Mouse (Mus musculus) retina, adult 2 months (tissue): Measurements from ENCODE around the gene Cypt15.
"Not testable (repeated sequence)": the region's sequence is repeated elsewhere in the genome, so short reads cannot be mapped to it uniquely, and the experiment has no call there.

Source experiments
- DNase-seq: peaks from one replicate; pipeline ENCODE4 v3.0.0-alpha.2; 2012; ENCODE audit warnings: low read depth, low spot score

Cypt15 gene

DNA sequence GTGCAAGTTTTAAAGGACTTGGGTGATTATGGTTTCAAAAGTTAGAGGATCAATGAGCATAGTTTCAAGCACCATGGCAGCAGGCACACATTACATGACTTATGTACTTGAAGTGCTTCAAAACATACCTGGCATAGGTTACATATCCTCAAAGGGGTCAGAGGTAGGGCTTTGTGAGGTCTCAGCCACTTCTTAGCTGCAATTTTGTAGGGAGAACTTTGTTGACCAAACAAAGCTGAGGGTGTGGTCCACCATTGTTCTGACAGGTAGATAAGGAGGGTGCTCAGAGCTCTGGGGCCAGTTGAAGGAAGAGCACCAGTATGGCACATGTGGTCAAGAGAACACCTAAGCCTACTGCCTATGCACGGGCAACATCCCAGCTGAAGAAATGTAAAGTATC lies at the start of gene Cypt15:
Cypt15 (plus strand) TSS at position 301 of the 400 bp plus-strand sequence.
- DNase-seq: not testable (repeated sequence)

DNA sequence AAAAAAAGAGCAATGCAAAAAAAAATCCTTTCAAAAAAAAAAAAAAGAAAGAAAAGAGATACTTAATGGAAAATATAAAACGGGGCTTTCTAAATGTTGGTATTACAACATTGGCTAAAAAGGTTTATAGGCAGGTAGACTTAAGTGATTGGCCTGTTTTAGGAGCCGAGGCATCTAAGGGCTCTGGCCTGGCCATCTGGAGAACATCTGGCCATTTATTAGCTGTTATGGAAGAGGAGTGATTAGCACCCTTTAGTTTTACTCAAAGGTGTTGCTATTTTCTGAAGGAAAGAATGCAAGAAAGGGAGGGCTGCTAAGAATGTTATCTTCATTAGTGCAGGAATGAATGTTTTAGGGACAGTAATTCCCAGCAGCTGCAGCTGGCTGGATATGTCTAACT lies 24.9 kb downstream of the Cypt15 start:
- no peak for DNase-seq

DNA sequence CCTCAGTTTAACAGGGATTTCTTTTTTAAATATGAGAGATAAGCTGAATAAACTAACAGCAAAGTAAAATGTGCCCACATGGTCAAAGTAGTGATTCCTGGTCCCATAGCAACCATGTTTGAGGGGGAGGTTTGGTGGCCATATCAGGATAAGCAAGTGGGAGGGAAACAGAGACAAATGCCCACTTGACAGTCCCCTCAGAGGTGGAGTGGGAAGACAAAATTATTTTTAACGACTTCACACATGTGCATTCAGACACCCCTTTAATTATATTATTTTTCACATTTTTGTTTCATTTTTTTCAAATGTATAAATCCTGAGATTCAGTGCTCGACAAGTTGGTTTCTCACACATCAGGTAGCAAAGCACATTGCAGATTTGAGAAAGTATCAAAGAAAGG lies 32.8 kb downstream of the Cypt15 start:
- DNase-seq: no peak

DNA sequence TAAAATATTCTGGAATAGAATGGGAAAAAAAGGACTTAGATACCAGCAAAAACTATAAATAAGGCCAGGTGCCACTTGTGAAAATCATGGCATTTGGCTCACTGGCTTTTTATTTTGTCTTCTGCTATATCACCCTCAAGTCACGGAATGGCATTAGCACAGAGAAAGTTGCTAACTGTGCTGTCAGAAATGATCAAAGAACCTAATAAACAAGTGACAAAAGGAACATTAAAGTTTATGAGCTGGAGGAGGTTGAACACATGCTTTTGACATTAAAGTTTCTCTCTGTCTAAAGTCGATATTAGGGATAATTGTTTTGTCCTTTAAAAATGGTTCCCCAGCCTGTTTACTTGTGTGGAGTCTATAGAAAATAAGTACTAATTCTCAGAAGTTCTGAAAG lies 37.7 kb downstream of the Cypt15 start:
- DNase-seq: no peak
